Mouse (Mus musculus) v-Abl transformed pro-B cells (cell line): ENCODE measurements around the gene Wdsub1.

Experiments
- in situ Hi-C, 2 experiments: fragments of 400-800 bp; cut with MboI; formaldehyde crosslinking; loops; one replicate each; pipeline ENCODE4 v1.15.1; 2025; ENCODE audit not compliant: unreplicated experiment in 2 of 2

Wdsub1 gene

GRCm38 (mm10) chr2:59810039-59810438 is 72.4 kb downstream of the Wdsub1 start:
- in situ Hi-C loops, result no loop called here

GRCm38 (mm10) chr2:59808608-59809007 is 73.8 kb downstream of the Wdsub1 start:
- in situ Hi-C loops, result no loop called here

- in situ Hi-C loops, result no loop called here
Measured at GRCm38 (mm10) chr2:59806038-59806437, 76.4 kb downstream of the Wdsub1 start.

GRCm38 (mm10) chr2:59805595-59805994 is 76.8 kb downstream of the Wdsub1 start:
- in situ Hi-C loops, result no loop called here

GRCm38 (mm10) chr2:59802722-59803387 is 79.5 kb downstream of the Wdsub1 start:
- in situ Hi-C loops, result no loop called here
